Mouse (Mus musculus): ENCODE measurements around the gene Tomt.
"Not testable (repeated sequence)": the region's sequence is repeated elsewhere in the genome, so short reads cannot be mapped to it uniquely, and the experiment has no call there.

Tomt gene

DNA sequence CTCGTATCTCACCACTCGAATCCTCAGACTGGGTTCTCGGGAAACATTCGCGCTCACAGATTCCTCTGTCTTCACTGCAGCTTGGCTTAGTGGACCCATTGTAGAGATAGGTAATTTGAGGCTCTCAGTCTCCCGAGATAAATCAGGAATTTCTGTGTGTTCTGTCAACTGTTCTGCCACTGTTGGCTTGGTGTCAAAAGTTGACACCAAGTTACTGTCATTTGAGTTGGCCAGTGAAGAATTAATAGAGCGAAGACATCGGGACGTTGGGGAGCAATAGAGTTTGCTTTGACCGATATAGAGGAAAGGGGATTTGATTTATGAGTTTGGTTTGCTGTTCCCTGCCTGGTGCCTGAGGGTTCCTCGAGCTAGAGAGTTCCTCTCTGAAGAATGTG lies at the start of gene Tomt:
Tomt (minus strand) TSS at position 73 of the 395 bp plus-strand sequence.
- DNase-seq (ENCODE audit: low spot score in 2 of 2), result no peak

DNA sequence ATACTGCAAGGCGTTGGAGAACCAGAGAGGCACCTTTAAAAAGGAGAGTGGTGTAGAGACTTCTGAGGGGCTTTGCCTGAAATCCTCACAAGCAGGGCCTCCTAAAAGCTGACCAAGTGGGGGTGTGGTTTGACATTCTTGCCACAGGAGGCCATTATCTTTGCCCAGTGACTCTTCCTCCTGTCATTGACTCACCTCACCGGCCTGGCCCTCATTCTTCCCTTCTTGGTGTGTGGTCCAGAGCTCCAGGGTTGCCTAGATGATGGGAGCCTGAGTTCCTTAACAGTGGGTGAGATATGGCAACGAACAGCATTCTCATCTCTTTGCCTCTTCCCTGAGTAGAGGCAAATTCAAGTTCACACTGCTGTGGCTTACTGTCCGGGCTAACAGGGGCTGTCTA lies 49.7 kb upstream of the Tomt start:
- no peak for DNase-seq (ENCODE audit: low spot score in 2 of 2)

DNA sequence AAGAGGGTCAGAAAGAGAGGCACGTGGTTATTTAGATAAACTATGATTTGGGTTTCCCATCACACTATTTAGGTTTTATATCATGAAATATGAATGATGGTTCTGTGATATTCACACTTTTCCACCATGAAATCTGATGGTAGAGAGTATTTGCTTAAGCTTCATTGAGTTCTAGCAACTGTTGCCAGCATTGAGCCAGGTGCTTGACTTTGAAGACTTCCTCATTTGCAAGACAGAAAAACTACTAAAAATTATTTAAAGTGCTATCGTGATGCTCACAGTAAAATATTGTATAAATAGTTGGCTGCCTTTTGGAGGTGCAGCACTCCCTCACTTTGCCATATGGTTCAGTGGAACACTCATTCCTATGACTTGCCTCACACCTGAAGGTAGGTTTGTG lies 49.1 kb upstream of the Tomt start:
- DNase-seq (ENCODE audit: low spot score in 2 of 2), result no peak

DNA sequence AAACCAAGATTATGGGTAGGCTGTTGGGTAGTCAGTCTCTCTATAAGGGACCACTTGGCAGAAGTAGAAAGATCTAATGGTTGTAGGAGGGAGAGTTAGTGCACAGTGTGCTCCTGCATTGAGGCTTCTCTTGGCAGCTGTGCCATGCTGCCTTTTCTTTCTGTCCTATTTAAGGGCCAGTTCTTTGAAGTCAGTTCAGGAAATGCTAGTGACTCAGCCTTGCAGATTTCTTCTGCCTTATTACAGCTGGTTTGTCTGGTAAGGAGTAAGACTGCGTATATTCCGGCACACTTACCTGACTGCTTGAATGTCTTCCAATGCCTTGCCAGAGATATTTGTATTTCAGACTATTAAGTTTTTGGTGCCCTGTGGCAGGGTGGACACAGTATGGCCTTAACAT lies 48.0 kb upstream of the Tomt start:
- no peak for DNase-seq (ENCODE audit: low spot score in 2 of 2)

DNA sequence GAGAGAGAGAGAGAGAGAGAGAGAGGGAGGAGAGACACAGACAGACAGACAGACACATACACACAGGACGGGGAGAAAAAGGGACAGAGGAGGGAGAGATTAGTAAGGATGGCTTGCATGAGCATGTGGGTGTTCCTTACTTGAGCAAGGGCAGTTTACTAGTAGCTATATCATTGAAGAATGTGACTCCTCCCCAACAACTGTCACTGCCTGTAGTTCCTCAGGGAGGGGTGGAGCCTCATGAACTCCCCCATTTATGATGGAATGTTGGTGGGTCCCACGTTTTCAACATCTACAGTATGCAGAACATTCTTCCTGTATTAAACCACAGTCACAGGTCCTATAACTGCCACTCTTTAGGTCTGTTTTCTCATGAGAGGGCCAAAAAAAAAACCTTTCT lies 45.9 kb upstream of the Tomt start:
- no peak for DNase-seq (ENCODE audit: low spot score in 2 of 2)

DNA sequence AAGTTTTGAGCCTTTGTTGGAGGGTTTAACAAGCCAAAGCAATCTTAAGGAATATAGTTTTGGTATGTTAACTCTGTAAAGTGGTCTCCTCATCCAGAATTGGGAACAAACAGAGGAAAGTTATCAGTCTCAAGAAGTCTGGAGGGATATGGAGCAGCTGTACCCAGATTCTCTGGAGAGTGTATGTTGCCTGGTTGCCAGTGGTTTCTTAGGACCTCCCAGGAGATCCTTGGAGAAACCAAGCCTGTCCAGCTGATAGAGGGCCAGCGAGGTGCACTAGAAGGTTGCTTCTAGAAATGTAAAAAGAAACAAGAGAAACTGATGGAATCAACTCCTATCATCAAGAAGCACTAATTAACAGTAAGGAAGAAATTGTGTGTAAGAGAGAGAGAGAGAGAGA lies 45.5 kb upstream of the Tomt start:
- DNase-seq (ENCODE audit: low spot score in 2 of 2), result no peak

DNA sequence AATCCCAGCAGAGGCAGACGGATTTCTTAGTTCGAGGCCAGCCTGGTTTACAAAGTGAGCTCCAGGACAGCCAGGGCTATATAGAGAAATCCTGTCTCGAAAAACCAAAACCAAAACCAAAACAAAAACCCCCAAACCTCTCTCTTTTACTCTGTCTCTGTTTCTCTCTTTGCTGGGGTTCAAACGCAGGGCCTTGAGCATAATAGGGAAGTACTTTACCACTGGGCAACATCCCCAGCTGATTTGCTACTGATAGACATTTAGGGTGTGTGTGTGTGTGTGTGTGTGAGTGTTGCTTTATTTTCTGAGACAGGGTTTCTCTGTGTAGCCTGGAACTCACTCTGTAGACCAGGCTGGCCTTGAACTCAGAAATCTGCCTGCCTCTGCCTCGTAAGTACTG lies 42.8 kb upstream of the Tomt start:
- not testable (repeated sequence) for DNase-seq (ENCODE audit: low spot score in 2 of 2)

DNA sequence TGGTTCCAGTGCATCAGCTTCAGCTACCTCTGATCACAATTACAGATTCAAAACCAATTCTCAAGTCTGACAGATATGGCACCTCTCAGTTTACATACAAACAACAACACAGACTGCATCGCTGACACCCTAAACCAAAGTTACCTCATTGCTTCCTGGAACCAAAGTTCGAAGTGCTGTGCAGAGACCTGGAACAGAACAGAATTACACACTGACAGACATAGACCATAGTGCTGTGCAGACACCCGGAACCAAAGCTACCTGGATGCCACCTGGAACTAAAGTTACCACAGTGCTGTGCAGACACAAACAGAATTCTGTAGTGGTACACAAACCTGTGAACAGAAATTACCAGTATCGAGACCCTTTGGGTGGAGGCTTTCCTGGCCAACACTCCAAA lies 33.6 kb upstream of the Tomt start:
- no peak for DNase-seq (ENCODE audit: low spot score in 2 of 2)

DNA sequence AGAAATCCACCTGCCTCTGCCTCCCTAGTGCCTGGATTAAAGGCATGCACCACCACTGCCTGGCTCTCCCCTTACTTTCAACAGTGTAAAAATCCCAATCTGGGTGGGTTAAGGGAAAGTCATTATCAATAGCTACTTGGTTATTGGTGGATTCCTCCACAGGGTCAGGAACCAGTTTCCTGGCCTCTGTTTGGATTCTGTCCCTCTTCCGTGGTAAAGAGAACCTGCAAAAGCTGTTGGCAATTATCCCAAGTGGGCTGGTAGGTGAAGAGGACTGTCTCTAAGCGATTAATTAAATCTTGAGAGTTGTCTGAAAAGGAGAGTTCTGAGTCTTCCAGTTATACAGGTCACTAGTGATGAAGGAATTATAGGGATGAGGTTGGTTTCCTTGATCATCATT lies 32.2 kb upstream of the Tomt start:
- DNase-seq (ENCODE audit: low spot score in 2 of 2), result no peak

DNA sequence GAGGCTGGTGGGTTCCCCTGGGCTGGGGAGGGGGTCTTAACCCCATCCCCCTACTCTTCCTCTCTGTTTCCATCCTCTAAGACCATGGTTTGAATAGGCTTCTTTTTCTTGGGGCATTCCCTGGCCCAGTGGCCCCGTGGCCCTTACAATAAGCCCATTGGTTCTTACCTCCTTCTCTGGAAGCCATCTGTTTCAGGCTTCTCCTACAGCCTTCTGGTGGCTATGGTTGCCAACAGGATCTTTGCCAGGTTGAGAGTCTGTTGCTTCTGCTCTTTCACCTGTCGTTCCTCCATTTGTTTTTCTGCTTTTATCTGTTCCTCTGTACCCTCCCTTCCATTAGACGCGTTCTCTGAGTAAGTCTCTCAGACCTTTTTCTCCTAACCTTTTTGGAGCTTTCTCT lies 31.4 kb upstream of the Tomt start:
- no peak for DNase-seq (ENCODE audit: low spot score in 2 of 2)

DNA sequence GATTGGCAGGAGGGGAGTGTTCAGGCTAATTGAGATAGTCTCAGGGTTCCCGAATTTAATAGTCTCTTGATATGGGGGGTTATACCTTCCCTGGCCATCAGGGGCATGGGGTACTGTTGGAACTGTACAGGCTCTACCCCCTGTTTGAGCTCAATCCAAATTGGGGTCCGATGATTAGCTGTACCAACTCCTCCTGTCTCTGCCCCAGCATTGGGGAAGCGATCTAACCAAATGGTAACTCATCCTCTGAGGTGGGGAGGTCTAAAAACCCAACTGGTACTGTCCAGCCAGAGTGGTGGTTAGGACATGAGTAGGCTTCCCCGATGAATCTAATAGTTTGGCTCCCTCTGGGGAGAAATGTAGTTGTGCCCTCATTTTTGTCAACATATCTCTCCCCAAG lies 30.8 kb upstream of the Tomt start:
- DNase-seq (ENCODE audit: low spot score in 2 of 2), result no peak

DNA sequence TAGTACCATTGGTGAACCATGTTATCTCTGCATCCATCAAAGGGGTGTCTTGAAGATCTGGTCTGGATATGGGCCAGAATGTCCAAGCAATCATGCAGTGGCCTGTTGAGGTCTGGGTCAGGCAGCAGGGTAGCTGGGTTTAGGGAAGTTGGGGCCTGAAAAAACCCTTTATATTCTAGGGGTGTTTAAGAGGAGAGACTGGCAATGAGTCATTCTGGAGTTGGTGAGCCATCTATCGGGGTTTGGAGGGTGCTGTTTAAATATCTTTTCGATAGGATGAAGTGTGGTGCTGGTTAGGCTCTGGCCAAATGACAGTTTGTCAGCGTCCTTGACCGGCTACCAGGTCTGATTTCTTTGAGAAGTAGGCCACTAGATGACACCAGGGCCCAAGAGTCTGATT lies 29.8 kb upstream of the Tomt start:
- no peak for DNase-seq (ENCODE audit: low spot score in 2 of 2)

DNA sequence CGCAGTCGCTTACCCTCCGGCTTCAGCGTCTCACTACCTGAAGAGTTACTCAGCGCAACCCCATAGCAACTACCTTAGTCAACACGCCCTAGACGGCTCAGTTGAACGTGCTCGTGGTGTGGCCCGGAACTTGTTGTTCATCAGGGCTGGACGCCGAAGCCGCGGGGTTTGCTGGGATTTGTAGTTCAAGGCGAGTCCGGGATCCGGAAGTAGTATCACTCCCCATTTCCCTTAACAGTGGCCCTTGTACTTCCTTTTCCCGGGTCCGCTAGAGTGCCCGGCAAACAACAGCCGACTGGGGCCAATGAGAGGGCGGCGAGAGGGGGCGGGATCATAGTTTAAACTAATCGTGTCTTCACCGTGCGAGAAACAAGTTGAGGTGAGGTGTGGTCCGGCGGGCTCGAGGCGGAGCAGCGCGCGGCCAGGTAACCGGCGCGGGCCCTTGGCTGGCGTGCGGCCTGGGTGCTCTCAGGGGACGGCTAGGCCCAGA lies 27.6 kb upstream of the Tomt start, which contains the start of the genes Lrrc51 and Numa1:
Lrrc51 (minus strand) TSS at position 145 of the 490 bp plus-strand sequence.
Numa1 (plus strand) TSS at position 361 of the 490 bp plus-strand sequence.
- DNase-seq (ENCODE audit: low spot score in 2 of 2), result peak; percentile 90 to 95

DNA sequence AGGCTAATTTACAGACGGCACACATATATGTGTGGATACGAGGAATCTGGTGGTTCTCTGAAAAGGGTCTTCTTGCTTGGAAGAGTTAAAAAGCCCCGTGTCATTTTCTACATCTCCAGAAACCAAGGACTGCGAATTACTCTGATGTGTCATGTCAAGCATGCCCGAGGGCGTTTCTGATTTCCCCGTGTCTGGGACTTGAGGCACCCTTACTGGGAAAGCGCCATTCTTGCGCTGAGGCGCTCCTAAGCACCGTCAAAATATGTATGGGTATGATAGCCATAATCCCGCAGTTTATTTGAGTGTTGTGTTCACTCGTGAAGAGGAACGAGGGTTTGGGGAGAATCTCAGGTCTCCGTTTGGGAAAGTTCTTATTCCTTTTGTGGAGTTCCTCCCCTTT lies 27.1 kb upstream of the Tomt start:
- DNase-seq (ENCODE audit: low spot score in 2 of 2), result peak in 1 of 2 experiments; percentile 14

DNA sequence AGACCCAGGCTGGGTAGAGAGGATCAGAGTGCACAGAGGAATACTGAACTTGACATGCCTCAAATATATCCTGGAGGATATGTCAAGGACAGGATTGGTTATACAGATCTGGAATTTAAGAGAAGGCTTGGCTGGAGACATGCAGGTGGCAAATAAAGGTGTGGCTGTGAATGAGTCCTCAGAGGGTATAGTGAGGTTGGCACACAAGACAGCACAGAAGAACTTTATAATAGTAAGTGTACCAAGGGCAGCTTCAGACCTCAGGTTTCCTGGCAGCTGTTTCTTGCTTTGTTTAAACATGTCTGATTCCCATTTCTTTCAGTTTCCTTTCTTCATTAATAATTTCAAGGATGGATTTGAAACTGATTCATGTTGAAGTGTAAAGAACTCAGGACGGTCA lies 26.4 kb upstream of the Tomt start:
- no peak for DNase-seq (ENCODE audit: low spot score in 2 of 2)

DNA sequence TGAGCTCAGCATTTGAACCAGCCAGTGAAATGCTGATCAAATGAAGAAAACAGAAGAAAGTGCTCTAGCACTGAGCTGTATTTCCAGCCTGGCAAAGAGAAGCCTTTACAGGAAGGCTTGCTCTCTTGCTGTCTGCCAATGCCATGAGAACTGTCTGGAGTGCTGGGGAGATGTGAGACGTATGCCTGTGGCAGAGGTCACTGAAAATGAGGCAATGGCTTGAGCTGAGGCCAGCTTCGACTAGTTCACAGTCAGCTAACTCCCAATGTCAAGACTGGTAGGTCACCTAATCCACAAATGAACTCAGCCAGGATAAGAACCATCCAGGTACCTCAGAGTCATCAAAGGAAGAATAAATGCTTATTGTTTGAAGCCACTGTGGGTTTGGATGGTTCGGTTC lies 21.9 kb upstream of the Tomt start:
- no peak for DNase-seq (ENCODE audit: low spot score in 2 of 2)

DNA sequence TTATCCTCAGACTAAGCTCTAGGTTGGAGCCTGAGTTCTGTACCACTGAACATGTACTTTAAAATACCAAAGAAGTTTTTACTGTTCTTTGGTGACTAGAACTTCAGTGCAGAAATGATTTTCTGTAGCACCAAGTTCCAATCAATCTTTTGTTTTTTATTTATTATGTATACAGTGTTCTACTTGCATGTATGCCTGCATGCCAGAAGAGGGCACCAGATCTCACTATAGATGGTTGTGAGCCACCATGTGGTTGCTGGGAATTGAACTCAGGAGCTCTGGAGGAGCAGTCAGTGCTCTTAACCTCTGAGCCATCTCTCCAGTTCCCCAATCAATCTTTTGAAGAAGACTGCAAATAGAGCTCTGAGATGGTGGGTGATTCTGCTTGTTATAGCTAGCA lies 19.7 kb upstream of the Tomt start:
- not testable (repeated sequence) for DNase-seq (ENCODE audit: low spot score in 2 of 2)

DNA sequence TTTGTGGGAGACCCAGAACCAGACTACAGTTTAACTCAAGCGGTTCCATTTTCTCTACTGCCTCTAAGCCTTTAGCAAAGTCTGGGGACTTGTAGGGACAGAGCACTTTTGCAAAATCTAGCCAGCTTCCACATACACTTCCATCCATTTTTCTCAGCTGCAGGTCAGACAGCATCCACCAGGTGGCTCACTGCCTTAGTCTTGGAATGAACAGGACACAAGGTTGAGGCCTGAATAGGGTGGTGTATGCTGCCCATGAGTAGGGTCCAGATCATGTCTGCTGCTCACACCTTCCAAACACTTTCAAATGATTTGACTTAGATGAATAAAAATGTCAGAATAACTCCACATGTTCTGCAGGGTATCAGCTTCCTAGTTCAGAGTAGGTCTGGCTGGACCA lies 11.9 kb upstream of the Tomt start:
- DNase-seq (ENCODE audit: low spot score in 2 of 2), result peak in 1 of 2 experiments; percentile 49

DNA sequence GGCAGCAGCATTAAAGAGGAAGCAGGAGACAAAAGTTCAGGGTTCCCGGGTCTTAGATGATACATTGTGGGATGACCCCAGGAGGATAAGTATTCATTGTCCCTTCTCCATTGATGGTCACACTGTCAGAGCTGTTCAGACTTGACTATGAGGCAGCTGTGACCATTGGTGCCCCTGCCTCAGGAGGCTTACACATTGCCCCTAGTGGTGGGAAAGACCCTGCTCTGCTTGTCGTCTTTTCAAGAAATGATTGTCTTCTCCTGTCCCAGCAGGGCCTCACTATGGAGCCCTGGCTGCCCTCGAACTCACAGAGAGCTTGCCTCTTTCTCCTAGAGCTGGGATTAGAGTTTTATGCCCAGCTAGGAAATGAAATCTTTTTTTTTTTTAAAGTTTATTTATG lies 5.8 kb upstream of the Tomt start:
- DNase-seq (ENCODE audit: low spot score in 2 of 2), result no peak

DNA sequence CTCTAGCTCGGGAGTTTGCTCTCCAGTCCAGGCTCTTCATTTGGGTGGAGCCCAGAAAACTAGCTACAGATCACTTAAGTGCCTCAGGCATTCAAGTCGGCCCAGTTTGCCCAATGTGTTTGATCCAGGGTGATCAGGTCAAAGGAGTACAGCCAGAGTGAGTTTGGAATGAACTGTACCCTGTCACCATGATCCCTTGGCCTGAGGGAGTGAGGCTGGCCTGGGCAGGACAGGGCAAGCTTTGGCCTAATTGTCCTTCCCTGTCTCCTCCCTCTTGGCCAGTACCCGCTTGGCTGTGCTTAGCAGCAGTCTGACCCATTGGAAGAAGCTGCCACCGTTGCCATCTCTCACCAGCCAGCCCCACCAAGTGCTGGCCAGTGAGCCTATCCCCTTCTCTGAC lies 4.0 kb upstream of the Tomt start:
- no peak for DNase-seq (ENCODE audit: low spot score in 2 of 2)

DNA sequence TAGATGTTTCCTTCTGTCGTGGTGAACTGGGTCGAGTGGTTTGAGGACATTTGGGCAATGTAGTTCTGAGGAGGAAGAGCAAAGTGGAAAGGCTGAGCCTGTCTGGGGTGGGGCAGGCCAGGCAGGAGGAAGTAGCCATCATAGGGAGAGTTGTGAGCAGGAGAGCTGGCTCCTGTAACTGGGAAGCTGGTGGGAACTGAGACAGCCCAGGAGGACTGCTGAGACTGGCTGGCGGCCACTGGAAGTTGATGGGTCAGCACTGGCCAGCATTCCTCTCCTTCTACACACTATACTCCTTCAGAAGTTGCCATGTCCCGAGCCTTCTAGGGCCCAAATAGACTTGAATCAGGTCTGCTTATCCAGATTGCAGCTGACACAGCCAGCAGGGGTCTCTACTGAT lies 2.2 kb upstream of the Tomt start:
- DNase-seq (ENCODE audit: low spot score in 2 of 2), result no peak

DNA sequence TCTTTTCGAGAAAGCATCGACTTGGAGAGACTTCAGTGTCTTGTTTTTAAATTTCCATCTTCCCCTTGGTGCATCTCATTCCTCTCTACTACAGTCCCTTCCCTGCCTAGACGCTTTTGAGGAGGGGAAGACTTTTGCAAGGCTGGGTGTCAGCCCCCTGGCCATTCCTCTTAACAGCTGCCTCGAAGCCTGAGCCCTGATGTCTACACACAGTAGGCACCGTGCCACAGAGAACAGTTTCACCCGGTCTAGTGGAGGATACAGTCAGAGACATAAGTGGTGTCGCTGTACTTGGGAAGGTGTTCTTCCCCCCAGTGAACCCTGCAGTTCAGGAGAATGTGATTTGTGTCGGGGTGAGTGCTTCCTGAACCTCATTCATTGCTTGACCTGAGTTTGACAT lies 537 bp upstream of the Tomt start:
- no peak for DNase-seq (ENCODE audit: low spot score in 2 of 2)

DNA sequence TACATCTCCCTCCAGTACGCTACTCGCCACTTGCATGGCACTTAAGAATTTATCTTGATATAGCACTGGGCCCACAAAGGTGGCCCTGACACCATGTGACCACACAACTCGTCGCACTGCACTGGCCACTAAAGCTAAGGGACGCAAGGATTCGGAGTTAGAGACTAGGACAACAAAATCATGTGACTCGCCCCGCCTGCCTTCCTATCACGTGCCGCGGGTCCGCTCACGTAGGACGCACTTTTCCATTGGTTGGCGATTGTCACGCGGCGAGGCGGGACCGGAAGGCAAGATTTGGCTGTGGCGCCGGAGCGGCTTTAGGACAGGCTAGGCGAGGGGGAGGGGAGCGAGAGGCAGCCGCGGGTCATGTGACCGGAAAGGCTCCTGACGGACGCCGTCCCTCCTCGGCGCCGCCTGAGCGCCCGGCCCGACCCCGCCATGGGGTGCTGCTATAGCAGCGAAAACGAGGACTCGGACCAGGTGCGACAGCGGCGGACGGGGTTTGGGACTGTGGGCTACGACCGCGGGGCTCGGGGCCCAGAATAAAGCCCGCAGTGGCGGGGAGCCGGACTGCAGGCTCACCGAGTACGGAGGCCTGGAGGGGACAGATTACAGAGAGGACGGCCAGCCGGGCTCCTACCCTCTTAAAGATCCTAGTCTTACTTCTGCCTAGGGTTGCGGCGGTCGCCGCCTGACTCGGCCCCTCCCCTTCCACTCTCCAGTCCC lies 435 bp downstream of the Tomt start, which contains the start of gene Lamtor1:
Lamtor1 (plus strand) TSS at position 344 of the 726 bp plus-strand sequence.
- DNase-seq (ENCODE audit: low spot score in 2 of 2), result peak; percentile 96 to 98

DNA sequence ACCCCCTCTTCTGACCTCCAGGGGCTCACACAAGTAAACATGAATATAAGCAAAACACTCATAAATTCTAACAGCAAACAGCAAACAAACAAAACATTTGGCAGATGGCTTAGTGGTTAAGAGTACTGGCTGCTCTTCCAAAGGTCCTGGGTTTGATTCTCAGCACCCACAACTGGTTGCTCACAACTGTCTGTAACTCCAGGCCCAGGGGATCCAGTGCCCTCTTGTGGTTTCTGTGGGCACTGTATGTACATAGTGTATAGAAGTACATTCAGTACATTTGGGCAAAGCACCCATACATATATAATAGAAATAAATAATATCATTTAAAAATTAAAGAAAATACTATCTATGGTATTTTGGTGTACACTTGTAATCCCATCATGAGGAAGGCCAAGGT lies 3.3 kb downstream of the Tomt start:
- no peak for DNase-seq (ENCODE audit: low spot score in 2 of 2)

Measured in spleen, postnatal 14 days (tissue).